Mouse (Mus musculus) forebrain, postnatal 0 days (tissue): ENCODE measurements at regions not wholly inside any gene's neighbourhood (a gene's known extent, or its start where the extent isn't known, plus 50 kb on each side); places are given as distances from the start of the nearest gene placed in this dataset.

Experiments
- ATAC-seq: fragments of 200-750 bp; cut with Nextera tagmentation; 2 replicates; pipeline ENCODE4 v1.8.0; 2017; ENCODE audit warnings: mild to moderate bottlenecking, moderate library complexity
- DNase-seq: peaks from one replicate; pipeline ENCODE4 v3.0.0-alpha.2; 2015
- H3K27ac ChIP-seq: fragments of 300-500 bp; sonication (generic); 2 replicates; pipeline ENCODE4 v1.5.1; 2014; ENCODE audit warnings: low read depth, mild to moderate bottlenecking, antibody characterized with exemption, low read length, moderate library complexity, mixed read lengths
- H3K27me3 ChIP-seq: fragments of 300-500 bp; sonication (generic); 2 replicates; pipeline ENCODE4 v1.6.1; 2014; ENCODE audit warnings: mild to moderate bottlenecking, low read length, mixed read lengths; ENCODE audit not compliant: insufficient read depth
- H3K36me3 ChIP-seq: fragments of 300-500 bp; sonication (generic); 2 replicates; pipeline ENCODE4 v1.6.1; 2014; ENCODE audit warnings: mild to moderate bottlenecking, moderate library complexity; ENCODE audit not compliant: insufficient read depth
- H3K4me1 ChIP-seq: fragments of 300-500 bp; sonication (generic); 2 replicates; pipeline ENCODE4 v1.6.1; 2014; ENCODE audit warnings: antibody characterized with exemption; ENCODE audit not compliant: insufficient read depth
- H3K4me2 ChIP-seq: fragments of 300-500 bp; sonication (generic); 2 replicates; pipeline ENCODE4 v1.6.1; 2014; ENCODE audit warnings: low read depth, mild to moderate bottlenecking, moderate library complexity
- H3K4me3 ChIP-seq: fragments of 300-500 bp; sonication (generic); 2 replicates; pipeline ENCODE4 v1.5.1; 2014; ENCODE audit warnings: low read depth, low read length, mixed read lengths
- H3K9ac ChIP-seq: fragments of 300-500 bp; sonication (generic); 2 replicates; pipeline ENCODE4 v1.6.1; 2014; ENCODE audit warnings: mild to moderate bottlenecking
- H3K9me3 ChIP-seq: fragments of 300-500 bp; sonication (generic); 2 replicates; pipeline ENCODE4 v1.6.1; 2016; ENCODE audit warnings: low read length
- CTCF ChIP-seq: sonication (generic); IDR thresholded peaks from 2 replicates; pipeline ENCODE4 v1.5.1; 2016; ENCODE audit warnings: antibody characterized with exemption, control low read depth, low read depth
- WGBS: fragments of 180-500 bp; shearing (Covaris S2); extraction: QIAGEN DNeasy Blood & Tissue Kit; methylation state at CpG from one replicate; pipeline ENCODE4 v1.1.7; 2014; 5-methylcytosine and 5-hydroxymethylcytosine counted together

DNA sequence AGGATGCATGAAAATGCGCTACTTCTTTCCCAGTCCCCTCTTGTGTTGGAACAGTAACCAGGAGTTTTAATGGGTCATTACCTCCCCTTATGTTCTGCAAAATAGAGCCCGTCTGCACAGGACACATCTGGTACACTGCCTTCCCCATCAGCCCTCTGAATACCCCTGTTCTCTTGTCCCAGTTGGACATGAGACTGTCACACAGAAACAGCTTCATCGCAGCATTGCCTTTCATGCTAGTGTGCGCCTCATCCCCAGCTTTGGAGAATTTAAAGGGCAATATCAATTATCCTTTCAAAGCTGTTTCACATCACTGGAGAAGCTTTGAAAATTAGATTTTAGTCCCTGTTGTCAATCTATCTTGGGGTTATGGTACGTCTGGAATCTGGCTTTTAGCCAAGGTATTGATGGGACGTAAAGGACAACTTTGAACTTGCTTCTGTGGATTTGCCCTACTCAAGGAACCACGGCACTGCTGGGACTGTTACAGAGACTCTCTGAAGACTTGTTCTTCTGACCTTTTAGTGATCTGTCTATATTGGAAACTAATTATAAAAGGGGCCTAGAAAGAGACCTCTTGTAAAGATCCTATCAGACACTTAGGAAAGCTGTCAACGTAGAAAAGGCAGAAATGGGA is 341.2 kb upstream of the Tusc1 start:
- no peak for DNase-seq
- H3K9ac ChIP-seq: no peak overlapping the region
- H3K4me1 ChIP-seq: no peaks in the 10 kb centered on the region
- H3K27me3 ChIP-seq: no peaks in the 10 kb centered on the region
- H3K36me3 ChIP-seq: no peaks in the 10 kb centered on the region
- H3K27ac ChIP-seq: no peak overlapping the region
- WGBS: 76% methylated on average over 8 of the region's 8 CpGs
- no peak for TF ChIP-seq CTCF
- ATAC-seq: no peak
- H3K4me2 ChIP-seq: no peak overlapping the region
- no peaks in the 10 kb centered on the region for H3K9me3 ChIP-seq
- no peak overlapping the region for H3K4me3 ChIP-seq

DNA sequence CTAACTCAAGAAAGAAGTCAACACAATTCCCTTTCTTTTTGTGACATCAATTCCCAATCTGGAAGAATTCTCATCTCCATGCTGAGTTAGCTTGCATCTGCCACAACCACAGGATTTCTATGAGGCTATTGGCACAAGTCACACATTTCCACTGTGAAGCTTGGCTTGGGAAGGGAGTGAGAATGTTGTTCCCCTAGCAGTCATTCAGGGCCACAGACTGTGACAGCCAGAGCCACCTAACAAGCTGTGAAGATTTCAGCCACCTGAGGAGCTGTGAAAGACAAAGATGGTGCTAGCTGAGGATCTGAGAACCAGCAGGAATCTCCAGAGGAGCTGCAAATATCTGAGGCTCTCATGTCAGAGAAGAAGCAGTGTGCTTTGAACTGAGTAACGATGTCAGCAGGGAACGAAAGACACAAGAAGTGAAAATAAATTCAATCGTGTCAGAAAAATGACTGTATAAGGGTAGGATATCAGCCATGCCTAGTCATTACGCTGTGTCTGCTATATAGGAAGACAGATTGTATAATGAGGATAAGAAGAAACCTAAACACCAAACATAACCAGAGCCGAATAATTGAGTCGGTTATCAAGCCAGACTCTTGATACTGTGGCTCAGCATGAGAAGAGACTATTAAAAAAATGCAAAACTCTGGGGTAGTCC is 340.6 kb upstream of the Tusc1 start:
- Histone ChIP-seq H3K36me3 (no peaks in the 10 kb centered on the region), H3K27ac (no peak overlapping the region), H3K27me3 (no peaks in the 10 kb centered on the region), H3K4me1 (no peaks in the 10 kb centered on the region), H3K9me3 (no peaks in the 10 kb centered on the region), H3K4me3 (no peak overlapping the region), H3K4me2 (no peak overlapping the region), H3K9ac (no peak overlapping the region)
- TF ChIP-seq CTCF: no peak
- WGBS: 69% methylated on average over 6 of the region's 6 CpGs
- ATAC-seq (peak; percentile 64; the same call in 1 of the 2 replicates), DNase-seq (peak; percentile 18)

DNA sequence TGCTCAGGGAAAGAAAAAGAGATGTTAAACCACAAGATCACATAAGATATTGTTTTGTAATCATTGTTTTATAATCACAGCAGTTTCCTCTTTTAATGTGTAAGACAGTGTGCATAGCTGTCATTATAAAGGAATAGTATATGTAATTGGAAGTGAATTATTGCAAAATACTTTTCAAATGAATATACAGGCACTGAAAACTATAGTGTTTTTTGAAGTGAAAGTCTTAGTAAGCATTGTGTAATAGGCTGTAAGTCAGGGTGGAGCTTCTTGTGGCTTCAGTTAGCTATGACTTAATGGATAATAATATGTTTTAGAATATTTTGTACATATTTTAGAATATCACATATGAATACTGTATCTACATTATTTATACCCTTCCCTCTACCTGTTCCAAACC is 333.7 kb upstream of the Tusc1 start:
- Histone ChIP-seq H3K4me1 (no peaks in the 10 kb centered on the region), H3K9ac (no peak overlapping the region), H3K9me3 (no peaks in the 10 kb centered on the region), H3K4me3 (no peak overlapping the region), H3K4me2 (no peak overlapping the region), H3K36me3 (no peaks in the 10 kb centered on the region), H3K27me3 (no peaks in the 10 kb centered on the region), H3K27ac (no peak overlapping the region)
- no peak for TF ChIP-seq CTCF
- DNase-seq (no peak), ATAC-seq (no peak)

DNA sequence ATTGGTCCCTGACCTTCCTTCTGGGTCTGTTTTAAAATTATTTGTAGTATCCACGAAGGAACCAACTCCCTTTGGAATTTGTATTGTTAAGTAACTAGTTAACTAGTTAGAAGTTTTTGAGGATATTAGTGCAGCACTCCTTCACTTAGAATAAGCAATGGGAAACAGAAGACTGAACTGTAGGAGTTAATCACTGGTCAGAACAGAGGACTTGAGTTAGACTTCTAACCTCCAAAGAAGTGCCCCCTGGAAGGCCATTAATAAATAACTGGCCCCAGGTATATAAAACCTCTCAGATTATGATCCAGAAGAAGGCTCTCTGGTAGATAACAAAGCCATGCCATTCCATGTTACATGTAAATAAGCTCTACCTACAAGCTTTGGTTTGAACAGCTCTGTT is 329.0 kb upstream of the Tusc1 start:
- Histone ChIP-seq H3K36me3 (no peaks in the 10 kb centered on the region), H3K27me3 (no peaks in the 10 kb centered on the region), H3K27ac (no peak overlapping the region), H3K4me3 (no peak overlapping the region), H3K4me1 (no peaks in the 10 kb centered on the region), H3K9ac (no peak overlapping the region), H3K4me2 (no peak overlapping the region), H3K9me3 (no peaks in the 10 kb centered on the region)
- no peak for ATAC-seq
- no peak for TF ChIP-seq CTCF
- no peak for DNase-seq
- WGBS: 71% methylated on average over 1 of the region's 1 CpGs

GRCm38 (mm10) chr4:93638207-93638606 is 302.9 kb upstream of the Tusc1 start:
- Histone ChIP-seq H3K36me3 (no peaks in the 10 kb centered on the region), H3K27ac (no peak overlapping the region), H3K4me1 (no peaks in the 10 kb centered on the region), H3K4me3 (no peak overlapping the region), H3K4me2 (no peak overlapping the region), H3K9ac (no peak overlapping the region), H3K9me3 (no peaks in the 10 kb centered on the region), H3K27me3 (no peaks in the 10 kb centered on the region)
- WGBS: 97% methylated on average over 1 of the region's 1 CpGs
- TF ChIP-seq CTCF: no peak
- DNase-seq (no peak), ATAC-seq (no peak)

DNA sequence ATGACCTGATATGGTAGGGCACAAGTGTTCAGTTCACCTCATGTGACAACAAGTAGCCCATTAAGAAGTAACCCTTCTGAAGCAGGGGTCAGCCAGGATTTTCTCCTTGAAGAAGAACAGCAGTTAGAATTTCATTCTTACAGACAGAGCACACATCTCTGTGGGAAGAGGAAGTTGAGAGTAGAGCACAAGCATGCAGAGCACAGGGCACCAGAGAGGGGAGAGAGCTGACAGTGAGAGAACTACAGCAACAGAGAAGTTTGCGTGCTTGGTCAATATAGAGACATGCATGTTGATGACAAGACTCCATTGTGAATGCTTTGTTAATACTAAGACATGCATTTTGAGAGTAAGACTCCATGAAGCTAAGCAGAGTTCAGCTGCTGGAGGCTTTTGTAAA is 263.2 kb upstream of the Tusc1 start:
- no peaks in the 10 kb centered on the region for H3K9me3 ChIP-seq
- DNase-seq (no peak), ATAC-seq (no peak)
- H3K36me3 ChIP-seq: no peaks in the 10 kb centered on the region
- no peak overlapping the region for H3K4me2 ChIP-seq
- WGBS: 91% methylated on average over 1 of the region's 1 CpGs
- TF ChIP-seq CTCF: no peak
- no peaks in the 10 kb centered on the region for H3K27me3 ChIP-seq
- no peak overlapping the region for H3K4me3 ChIP-seq
- H3K4me1 ChIP-seq: no peaks in the 10 kb centered on the region
- H3K27ac ChIP-seq: no peak overlapping the region
- no peak overlapping the region for H3K9ac ChIP-seq

DNA sequence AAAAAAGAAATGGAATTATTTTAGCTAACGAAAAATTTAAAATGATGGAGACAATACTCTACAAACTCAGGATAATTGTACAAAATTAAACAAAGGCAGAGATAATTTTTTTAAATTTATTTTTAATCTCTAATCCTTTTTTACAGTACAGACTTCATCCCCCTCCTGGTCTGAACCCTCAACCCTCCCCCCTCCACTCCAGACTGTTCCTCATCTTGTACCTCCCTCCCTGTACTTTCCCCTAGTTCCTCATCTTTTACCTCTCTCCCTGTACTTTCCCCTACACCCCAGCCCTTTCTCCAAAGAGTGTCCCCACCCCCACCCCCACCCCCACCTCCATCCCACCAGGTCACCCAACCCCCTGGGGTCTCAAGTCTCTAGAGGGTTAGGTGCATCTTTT is 249.0 kb upstream of the Tusc1 start:
- H3K27me3 ChIP-seq: no peaks in the 10 kb centered on the region
- no peak overlapping the region for H3K9ac ChIP-seq
- 0 out of 2 replicates have a peak, but pooled peaks cover 3% of the 10 kb centered on the region for H3K9me3 ChIP-seq
- no peaks in the 10 kb centered on the region for H3K36me3 ChIP-seq
- TF ChIP-seq CTCF: no peak
- WGBS: 93% methylated on average over 1 of the region's 1 CpGs
- H3K4me3 ChIP-seq: no peak overlapping the region
- H3K27ac ChIP-seq: no peak overlapping the region
- H3K4me2 ChIP-seq: no peak overlapping the region
- ATAC-seq (no peak), DNase-seq (no peak)
- no peaks in the 10 kb centered on the region for H3K4me1 ChIP-seq
